Mouse (Mus musculus) liver, postnatal 0 days (tissue): Measurements from ENCODE around the gene Pgd. TPM values are rescaled to one million over a fixed set of nuclear protein-coding genes. Genes with fewer than 3 reads are reported as not detected.

Source experiments
- ATAC-seq: fragments of 200-750 bp; cut with Nextera tagmentation; 2 replicates; pipeline ENCODE4 v1.8.0; 2017; ENCODE audit warnings: mild to moderate bottlenecking, moderate library complexity
- DNase-seq: peaks from one replicate; pipeline ENCODE4 v3.0.0-alpha.2; 2016
- H3K27ac ChIP-seq: fragments of 300-500 bp; sonication (generic); 2 replicates; pipeline ENCODE4 v1.5.1; 2014; ENCODE audit warnings: antibody characterized with exemption, moderate library complexity, mild to moderate bottlenecking, low read depth
- H3K27me3 ChIP-seq: fragments of 300-500 bp; sonication (generic); 2 replicates; pipeline ENCODE4 v1.6.1; 2014; ENCODE audit warnings: low read length, control low read depth, mixed read lengths; ENCODE audit not compliant: insufficient read depth
- H3K36me3 ChIP-seq: fragments of 300-500 bp; sonication (generic); replicated peaks from 2 replicates; pipeline ENCODE4 v1.6.1; 2014; ENCODE audit warnings: mild to moderate bottlenecking, control low read depth, low read length, moderate library complexity, mixed read lengths; ENCODE audit not compliant: insufficient read depth
- H3K4me1 ChIP-seq: fragments of 300-500 bp; sonication (generic); 2 replicates; pipeline ENCODE4 v1.6.1; 2014; ENCODE audit warnings: antibody characterized with exemption, mild to moderate bottlenecking, control low read depth; ENCODE audit not compliant: insufficient read depth
- H3K4me2 ChIP-seq: fragments of 300-500 bp; sonication (generic); 2 replicates; pipeline ENCODE4 v1.6.1; 2014; ENCODE audit warnings: low read depth, mild to moderate bottlenecking, low read length, moderate library complexity, mixed read lengths
- H3K4me3 ChIP-seq: fragments of 300-500 bp; sonication (generic); 2 replicates; pipeline ENCODE4 v1.5.1; 2014; ENCODE audit warnings: low read depth, low read length
- H3K9ac ChIP-seq: fragments of 300-500 bp; sonication (generic); replicated peaks from 2 replicates; pipeline ENCODE4 v1.6.1; 2014; ENCODE audit warnings: mild to moderate bottlenecking, moderate library complexity
- H3K9me3 ChIP-seq: fragments of 300-500 bp; sonication (generic); 2 replicates; pipeline ENCODE4 v1.6.1; 2016; ENCODE audit warnings: mild to moderate bottlenecking, control low read depth, low read length, mixed read lengths
- CTCF ChIP-seq: sonication (generic); IDR thresholded peaks from 2 replicates; pipeline ENCODE4 v1.5.1; 2016; ENCODE audit warnings: antibody characterized with exemption, low read depth
- EP300 ChIP-seq: IDR thresholded peaks from 2 replicates; pipeline ENCODE4 v1.6.1; 2016; ENCODE audit warnings: antibody characterized with exemption, low read depth, mild to moderate bottlenecking
- WGBS: fragments of 180-500 bp; shearing (Covaris S2); extraction: QIAGEN DNeasy Blood & Tissue Kit; methylation state at CpG from one replicate; pipeline ENCODE4 v1.1.7; 2014; ENCODE audit not compliant: insufficient replicate concordance; 5-methylcytosine and 5-hydroxymethylcytosine counted together
- polyA plus RNA-seq: library from polyadenylated mRNA; unstranded; fragments of >200 nt; fragmentation: Nextera tagmentation; extraction: Ambion mirVana; gene quantifications from 2 replicates; pipeline ENCODE4 v1.2.1, GENCODE M21; 2015

Gene Pgd
- polyA plus RNA-seq, 1 experiment from 2014 or later: 49.9 TPM

- Histone ChIP-seq H3K4me3 (no peak overlapping the region), H3K27me3 (no peaks in the 10 kb centered on the region), H3K27ac (peak overlapping the region; percentile 62), H3K4me2 (no peak overlapping the region), H3K9me3 (no peaks in the 10 kb centered on the region), H3K9ac (no peak overlapping the region), H3K4me1 (peaks cover 16% of the 10 kb centered on the region), H3K36me3 (peaks cover 16% of the 10 kb centered on the region)
- ATAC-seq (no peak), DNase-seq (no peak)
- 48% methylated on average over 7 of the region's 7 CpGs for WGBS
- no peak for TF ChIP-seq EP300
- no peak for TF ChIP-seq CTCF
These were observed 19.0 kb downstream of the Pgd start for GRCm38 (mm10) chr4:149147528-149147927.

- no peaks in the 10 kb centered on the region for H3K36me3 ChIP-seq
- H3K27ac ChIP-seq: no peak overlapping the region
- DNase-seq (no peak), ATAC-seq (no peak)
- H3K9ac ChIP-seq: no peak overlapping the region
- TF ChIP-seq EP300 (no peak), CTCF (no peak)
- WGBS: 80% methylated on average over 4 of the region's 4 CpGs
- H3K4me2 ChIP-seq: no peak overlapping the region
- H3K4me3 ChIP-seq: no peak overlapping the region
- peaks cover 16% of the 10 kb centered on the region for H3K4me1 ChIP-seq
- H3K27me3 ChIP-seq: no peaks in the 10 kb centered on the region
- no peaks in the 10 kb centered on the region for H3K9me3 ChIP-seq
These were observed 21.4 kb downstream of the Pgd start for GRCm38 (mm10) chr4:149145151-149145550.

GRCm38 (mm10) chr4:149144459-149144858 is 22.1 kb downstream of the Pgd start:
- Histone ChIP-seq H3K9me3 (no peaks in the 10 kb centered on the region), H3K27me3 (no peaks in the 10 kb centered on the region), H3K27ac (no peak overlapping the region), H3K4me2 (no peak overlapping the region), H3K36me3 (no peaks in the 10 kb centered on the region), H3K4me3 (no peak overlapping the region), H3K4me1 (peaks cover 16% of the 10 kb centered on the region), H3K9ac (no peak overlapping the region)
- ATAC-seq (peak; percentile 72), DNase-seq (peak; percentile 85)
- TF ChIP-seq CTCF: peak; percentile 98
- no peak for TF ChIP-seq EP300
- 4% methylated on average over 3 of the region's 3 CpGs for WGBS

GRCm38 (mm10) chr4:149143594-149143993 is 23.0 kb downstream of the Pgd start:
- no peak overlapping the region for H3K4me2 ChIP-seq
- H3K27me3 ChIP-seq: no peaks in the 10 kb centered on the region
- ATAC-seq: no peak
- DNase-seq: no peak
- peaks cover 16% of the 10 kb centered on the region for H3K4me1 ChIP-seq
- TF ChIP-seq CTCF: no peak
- TF ChIP-seq EP300: no peak
- no peak overlapping the region for H3K4me3 ChIP-seq
- no peaks in the 10 kb centered on the region for H3K36me3 ChIP-seq
- no peaks in the 10 kb centered on the region for H3K9me3 ChIP-seq
- H3K27ac ChIP-seq: no peak overlapping the region
- H3K9ac ChIP-seq: no peak overlapping the region
- 21% methylated on average over 4 of the region's 4 CpGs for WGBS

- Histone ChIP-seq H3K4me3 (no peak overlapping the region), H3K27me3 (no peaks in the 10 kb centered on the region), H3K4me1 (peaks cover 8% of the 10 kb centered on the region), H3K27ac (no peak overlapping the region), H3K9ac (no peak overlapping the region), H3K4me2 (no peak overlapping the region), H3K36me3 (no peaks in the 10 kb centered on the region), H3K9me3 (no peaks in the 10 kb centered on the region)
- DNase-seq (no peak), ATAC-seq (no peak)
- TF ChIP-seq EP300: no peak
- TF ChIP-seq CTCF: no peak
- WGBS: 84% methylated on average over 8 of the region's 8 CpGs
These were observed 28.1 kb downstream of the Pgd start for GRCm38 (mm10) chr4:149138515-149138914.

- DNase-seq (peak; percentile 94), ATAC-seq (peak; percentile 91)
- peak within 1 kb of the TSS; percentile 86 for H3K4me2 ChIP-seq
- no peaks in the 10 kb centered on the region for H3K36me3 ChIP-seq
- no peaks in the 10 kb centered on the region for H3K27me3 ChIP-seq
- WGBS: 1% methylated on average over 68 of the region's 68 CpGs
- peak within 1 kb of the TSS; percentile 67 for H3K27ac ChIP-seq
- H3K4me1 ChIP-seq: peaks cover 8% of the 10 kb centered on the region
- no peaks in the 10 kb centered on the region for H3K9me3 ChIP-seq
- peak within 1 kb of the TSS; percentile 74 for H3K9ac ChIP-seq
- TF ChIP-seq EP300 (peak; percentile 67; the same call in 1 of the 2 replicates), CTCF (peak; percentile 100)
- H3K4me3 ChIP-seq: peak within 1 kb of the TSS; percentile 79
These were observed 29.4 kb downstream of the Pgd start, which contains the start of gene Cenps for GRCm38 (mm10) chr4:149136982-149137770. TSS of gene Cenps (minus strand) at chr4:149137629.
